Mouse (Mus musculus) liver, postnatal 0 days (tissue): ENCODE results near the gene Gtf2ird1. TPM values are rescaled to one million over a fixed set of nuclear protein-coding genes. Genes with fewer than 3 reads are reported as not detected.
"Not testable (repeated sequence)": the region's sequence is repeated elsewhere in the genome, so short reads cannot be mapped to it uniquely, and the experiment has no call there.

Experiments used
- ATAC-seq: fragments of 200-750 bp; cut with Nextera tagmentation; 2 replicates; pipeline ENCODE4 v1.8.0; 2017; ENCODE audit warnings: mild to moderate bottlenecking, moderate library complexity
- DNase-seq: peaks from one replicate; pipeline ENCODE4 v3.0.0-alpha.2; 2016
- H3K27ac ChIP-seq: fragments of 300-500 bp; sonication (generic); 2 replicates; pipeline ENCODE4 v1.5.1; 2014; ENCODE audit warnings: antibody characterized with exemption, moderate library complexity, mild to moderate bottlenecking, low read depth
- H3K27me3 ChIP-seq: fragments of 300-500 bp; sonication (generic); 2 replicates; pipeline ENCODE4 v1.6.1; 2014; ENCODE audit warnings: low read length, control low read depth, mixed read lengths; ENCODE audit not compliant: insufficient read depth
- H3K36me3 ChIP-seq: fragments of 300-500 bp; sonication (generic); replicated peaks from 2 replicates; pipeline ENCODE4 v1.6.1; 2014; ENCODE audit warnings: mild to moderate bottlenecking, control low read depth, low read length, moderate library complexity, mixed read lengths; ENCODE audit not compliant: insufficient read depth
- H3K4me1 ChIP-seq: fragments of 300-500 bp; sonication (generic); 2 replicates; pipeline ENCODE4 v1.6.1; 2014; ENCODE audit warnings: antibody characterized with exemption, mild to moderate bottlenecking, control low read depth; ENCODE audit not compliant: insufficient read depth
- H3K4me2 ChIP-seq: fragments of 300-500 bp; sonication (generic); 2 replicates; pipeline ENCODE4 v1.6.1; 2014; ENCODE audit warnings: low read depth, mild to moderate bottlenecking, low read length, moderate library complexity, mixed read lengths
- H3K4me3 ChIP-seq: fragments of 300-500 bp; sonication (generic); 2 replicates; pipeline ENCODE4 v1.5.1; 2014; ENCODE audit warnings: low read depth, low read length
- H3K9ac ChIP-seq: fragments of 300-500 bp; sonication (generic); replicated peaks from 2 replicates; pipeline ENCODE4 v1.6.1; 2014; ENCODE audit warnings: mild to moderate bottlenecking, moderate library complexity
- H3K9me3 ChIP-seq: fragments of 300-500 bp; sonication (generic); 2 replicates; pipeline ENCODE4 v1.6.1; 2016; ENCODE audit warnings: mild to moderate bottlenecking, control low read depth, low read length, mixed read lengths
- CTCF ChIP-seq: sonication (generic); IDR thresholded peaks from 2 replicates; pipeline ENCODE4 v1.5.1; 2016; ENCODE audit warnings: antibody characterized with exemption, low read depth
- EP300 ChIP-seq: IDR thresholded peaks from 2 replicates; pipeline ENCODE4 v1.6.1; 2016; ENCODE audit warnings: antibody characterized with exemption, low read depth, mild to moderate bottlenecking
- WGBS: fragments of 180-500 bp; shearing (Covaris S2); extraction: QIAGEN DNeasy Blood & Tissue Kit; methylation state at CpG from one replicate; pipeline ENCODE4 v1.1.7; 2014; ENCODE audit not compliant: insufficient replicate concordance; 5-methylcytosine and 5-hydroxymethylcytosine counted together
- polyA plus RNA-seq: library from polyadenylated mRNA; unstranded; fragments of >200 nt; fragmentation: Nextera tagmentation; extraction: Ambion mirVana; gene quantifications from 2 replicates; pipeline ENCODE4 v1.2.1, GENCODE M21; 2015

Gtf2ird1 gene
- polyA plus RNA-seq, 1 experiment from 2014 or later, result 10.0 TPM

GRCm38 (mm10) chr5:134344076-134344475, 112.4 kb downstream of the Gtf2ird1 start:
- Histone ChIP-seq H3K4me3 (no peak overlapping the region), H3K36me3 (no peaks in the 10 kb centered on the region), H3K4me2 (no peak overlapping the region), H3K4me1 (0 out of 2 replicates have a peak, but pooled peaks cover 3% of the 10 kb centered on the region), H3K9ac (no peak overlapping the region), H3K27me3 (no peaks in the 10 kb centered on the region), H3K9me3 (no peaks in the 10 kb centered on the region), H3K27ac (no peak overlapping the region)
- TF ChIP-seq CTCF, result no peak
- TF ChIP-seq EP300, result no peak
- DNase-seq, result no peak
- 74% methylated on average over 8 of the region's 8 CpGs for WGBS
- no peak for ATAC-seq

GRCm38 (mm10) chr5:134343530-134343929, 113.0 kb downstream of the Gtf2ird1 start:
- H3K27ac ChIP-seq, ATAC-seq, H3K9ac ChIP-seq, H3K27me3 ChIP-seq, H3K36me3 ChIP-seq, H3K4me2 ChIP-seq, H3K4me1 ChIP-seq, H3K4me3 ChIP-seq, DNase-seq, H3K9me3 ChIP-seq: not testable (repeated sequence)
- WGBS, result 82% methylated on average over 4 of the region's 4 CpGs

GRCm38 (mm10) chr5:134342503-134343205, 113.9 kb downstream of the Gtf2ird1 start:
- Histone ChIP-seq H3K4me2 (peak overlapping the region; percentile 42; the same call in 1 of the 2 replicates), H3K27ac (peak overlapping the region; percentile 48), H3K36me3 (no peaks in the 10 kb centered on the region), H3K9ac (peak overlapping the region; percentile 7; the same call in 1 of the 2 replicates), H3K27me3 (no peaks in the 10 kb centered on the region), H3K9me3 (no peaks in the 10 kb centered on the region), H3K4me1 (0 out of 2 replicates have a peak, but pooled peaks cover 3% of the 10 kb centered on the region), H3K4me3 (0 out of 2 replicates have a peak overlapping the region, but pooled peaks have one; percentile 8)
- no peak for DNase-seq
- 43% methylated on average over 18 of the region's 18 CpGs for WGBS
- TF ChIP-seq CTCF (no peak), EP300 (no peak)
- peak; percentile 40; the same call in 1 of the 2 replicates for ATAC-seq

GRCm38 (mm10) chr5:134341721-134342120, 114.8 kb downstream of the Gtf2ird1 start:
- no peak for TF ChIP-seq EP300
- TF ChIP-seq CTCF, result no peak
- H3K4me3 ChIP-seq, result no peak overlapping the region
- no peak overlapping the region for H3K27ac ChIP-seq
- 77% methylated on average over 5 of the region's 5 CpGs for WGBS
- DNase-seq, result no peak
- H3K27me3 ChIP-seq, result no peaks in the 10 kb centered on the region
- H3K4me2 ChIP-seq, result no peak overlapping the region
- no peak overlapping the region for H3K9ac ChIP-seq
- no peaks in the 10 kb centered on the region for H3K36me3 ChIP-seq
- ATAC-seq, result no peak
- 0 out of 2 replicates have a peak, but pooled peaks cover 3% of the 10 kb centered on the region for H3K4me1 ChIP-seq
- no peaks in the 10 kb centered on the region for H3K9me3 ChIP-seq

- Histone ChIP-seq H3K27ac (no peak overlapping the region), H3K9me3 (no peaks in the 10 kb centered on the region), H3K27me3 (no peaks in the 10 kb centered on the region), H3K4me2 (no peak overlapping the region), H3K4me3 (no peak overlapping the region), H3K4me1 (0 out of 2 replicates have a peak, but pooled peaks cover 3% of the 10 kb centered on the region), H3K36me3 (no peaks in the 10 kb centered on the region), H3K9ac (no peak overlapping the region)
- ATAC-seq (no peak), DNase-seq (no peak)
- TF ChIP-seq EP300, result no peak
- TF ChIP-seq CTCF, result peak; percentile 65
- WGBS, result 60% methylated on average over 10 of the region's 10 CpGs
Observed at GRCm38 (mm10) chr5:134341321-134341720, 115.2 kb downstream of the Gtf2ird1 start.

GRCm38 (mm10) chr5:134340101-134340522, 116.4 kb downstream of the Gtf2ird1 start:
- Histone ChIP-seq H3K9ac (no peak overlapping the region), H3K4me3 (no peak overlapping the region), H3K36me3 (no peaks in the 10 kb centered on the region), H3K9me3 (no peaks in the 10 kb centered on the region), H3K27ac (no peak overlapping the region), H3K4me2 (no peak overlapping the region), H3K27me3 (no peaks in the 10 kb centered on the region), H3K4me1 (0 out of 2 replicates have a peak, but pooled peaks cover 3% of the 10 kb centered on the region)
- DNase-seq (no peak), ATAC-seq (no peak)
- TF ChIP-seq CTCF (no peak), EP300 (no peak)
- WGBS, result 62% methylated on average over 6 of the region's 6 CpGs

GRCm38 (mm10) chr5:134337012-134337411, 119.5 kb downstream of the Gtf2ird1 start:
- H3K4me3 ChIP-seq, H3K4me2 ChIP-seq, H3K4me1 ChIP-seq, DNase-seq, H3K36me3 ChIP-seq, ATAC-seq, H3K9me3 ChIP-seq, H3K9ac ChIP-seq, H3K27ac ChIP-seq, H3K27me3 ChIP-seq: not testable (repeated sequence)
- 80% methylated on average over 2 of the region's 2 CpGs for WGBS
